Mouse (Mus musculus): ENCODE results near the gene Snrpb2. TPM values are rescaled to one million over a fixed set of nuclear protein-coding genes. Genes with fewer than 3 reads are reported as not detected.

Snrpb2 gene
- polyA plus RNA-seq, 1 experiment from 2014 or later = 48.7 TPM

DNA sequence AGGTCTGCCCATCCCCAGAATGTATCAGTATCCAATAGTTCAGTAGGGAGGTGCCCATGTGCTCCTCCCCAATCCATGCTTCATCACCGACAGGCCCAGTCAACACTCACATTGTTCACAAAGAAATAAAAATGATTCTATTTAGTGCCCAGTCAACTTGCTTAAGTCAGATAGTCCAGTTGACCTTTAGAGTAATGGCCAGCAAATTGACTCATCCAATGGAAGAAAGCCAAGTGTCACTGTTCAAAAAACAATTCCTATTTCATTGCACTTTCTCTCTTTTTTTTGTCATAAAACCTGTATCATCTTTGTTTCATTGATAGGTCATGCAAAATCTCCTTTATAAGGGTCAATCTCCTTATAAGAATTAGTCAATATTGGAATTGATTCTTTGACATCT is 21.2 kb upstream of the Snrpb2 start:
- H3K27ac ChIP-seq = no peak overlapping the region
- WGBS (ENCODE audit: insufficient replicate concordance) = 71% methylated on average over 1 of the region's 1 CpGs
- no peak overlapping the region for H3K4me2 ChIP-seq
- no peaks in the 10 kb centered on the region for H3K4me1 ChIP-seq
- H3K9ac ChIP-seq = no peak overlapping the region
- H3K4me3 ChIP-seq = no peak overlapping the region
- ATAC-seq = no peak
- H3K27me3 ChIP-seq (replicated peaks) = no peaks in the 10 kb centered on the region
- H3K36me3 ChIP-seq = no peaks in the 10 kb centered on the region
- no peaks in the 10 kb centered on the region for H3K9me3 ChIP-seq (replicated peaks)

- Histone ChIP-seq H3K27ac (no peak overlapping the region), H3K4me3 (no peak overlapping the region), H3K4me2 (no peak overlapping the region), H3K9ac (no peak overlapping the region), H3K9me3 (replicated peaks) (no peaks in the 10 kb centered on the region), H3K36me3 (no peaks in the 10 kb centered on the region), H3K4me1 (no peaks in the 10 kb centered on the region), H3K27me3 (replicated peaks) (no peaks in the 10 kb centered on the region)
- no peak for ATAC-seq
These were observed 7.6 kb upstream of the Snrpb2 start for GRCm38 (mm10) chr2:143055251-143055650.

DNA sequence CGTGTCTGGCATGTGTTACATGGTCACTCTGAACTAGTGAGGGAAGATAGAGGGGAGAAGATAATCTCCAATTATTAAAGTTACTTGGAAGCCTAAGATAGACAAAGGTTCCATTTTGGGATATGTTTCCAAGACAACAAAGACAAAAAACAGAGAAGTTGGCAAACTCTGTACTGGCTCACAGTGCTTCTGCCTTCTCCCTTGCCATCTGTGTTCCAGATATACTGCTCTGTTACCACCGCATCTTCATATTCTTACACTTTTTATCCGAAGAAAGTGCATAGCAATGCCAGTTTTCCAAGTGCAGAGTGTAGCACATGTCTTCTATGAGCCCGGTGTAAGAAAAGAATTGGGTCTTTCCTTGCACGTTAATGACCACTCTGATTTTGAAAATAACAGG is 6.1 kb upstream of the Snrpb2 start:
- Histone ChIP-seq H3K27ac (no peak overlapping the region), H3K27me3 (replicated peaks) (no peaks in the 10 kb centered on the region; the same call in 1 of the 2 replicates), H3K4me2 (no peak overlapping the region), H3K9ac (no peak overlapping the region), H3K9me3 (replicated peaks) (no peaks in the 10 kb centered on the region), H3K4me3 (no peak overlapping the region), H3K36me3 (no peaks in the 10 kb centered on the region), H3K4me1 (no peaks in the 10 kb centered on the region)
- WGBS (ENCODE audit: insufficient replicate concordance) = 56% methylated on average over 5 of the region's 5 CpGs
- no peak for ATAC-seq

GRCm38 (mm10) chr2:143062432-143062811 is 417 bp upstream of the Snrpb2 start:
- no peak overlapping the region for H3K27ac ChIP-seq
- H3K9me3 ChIP-seq (replicated peaks) = no peaks in the 10 kb centered on the region
- peak overlapping the region; percentile 85; the same call in 1 of the 2 replicates for H3K9ac ChIP-seq
- H3K27me3 ChIP-seq (replicated peaks) = no peaks in the 10 kb centered on the region; the same call in 1 of the 2 replicates
- H3K4me1 ChIP-seq = peaks cover 5% of the 10 kb centered on the region; the same call in 1 of the 2 replicates
- H3K4me2 ChIP-seq = peak overlapping the region; percentile 76
- peak overlapping the region; percentile 79 for H3K4me3 ChIP-seq
- ATAC-seq = no peak; the same call in 1 of the 2 replicates
- 50% methylated on average over 6 of the region's 6 CpGs for WGBS (ENCODE audit: insufficient replicate concordance)
- peaks cover 24% of the 10 kb centered on the region for H3K36me3 ChIP-seq

DNA sequence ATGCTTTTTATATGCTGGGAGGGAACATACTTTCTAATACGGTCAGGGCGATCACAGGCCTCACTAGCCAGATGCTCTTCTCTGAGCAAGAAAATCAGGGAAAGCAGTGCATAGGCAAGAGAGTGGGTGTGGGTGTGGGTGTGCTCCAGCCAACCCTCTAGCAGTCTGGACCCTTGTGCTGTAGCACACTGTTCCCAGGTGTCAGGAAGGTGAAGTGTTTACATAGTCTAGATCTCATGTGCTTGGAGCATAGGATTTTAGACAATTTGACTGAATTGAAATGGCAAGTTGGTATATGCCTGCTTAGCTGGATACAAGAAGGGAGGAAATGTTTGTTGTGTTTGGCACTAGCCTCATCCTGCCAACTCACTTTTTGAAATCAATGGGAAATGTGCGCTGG is 3.1 kb downstream of the Snrpb2 start:
- Histone ChIP-seq H3K4me2 (no peak overlapping the region), H3K27ac (no peak overlapping the region), H3K27me3 (replicated peaks) (no peaks in the 10 kb centered on the region; the same call in 1 of the 2 replicates), H3K9ac (no peak overlapping the region), H3K4me3 (no peak overlapping the region), H3K9me3 (replicated peaks) (no peaks in the 10 kb centered on the region), H3K36me3 (peaks cover 54% of the 10 kb centered on the region), H3K4me1 (peaks cover 5% of the 10 kb centered on the region; the same call in 1 of the 2 replicates)
- 87% methylated on average over 3 of the region's 3 CpGs for WGBS (ENCODE audit: insufficient replicate concordance)
- no peak for ATAC-seq

DNA sequence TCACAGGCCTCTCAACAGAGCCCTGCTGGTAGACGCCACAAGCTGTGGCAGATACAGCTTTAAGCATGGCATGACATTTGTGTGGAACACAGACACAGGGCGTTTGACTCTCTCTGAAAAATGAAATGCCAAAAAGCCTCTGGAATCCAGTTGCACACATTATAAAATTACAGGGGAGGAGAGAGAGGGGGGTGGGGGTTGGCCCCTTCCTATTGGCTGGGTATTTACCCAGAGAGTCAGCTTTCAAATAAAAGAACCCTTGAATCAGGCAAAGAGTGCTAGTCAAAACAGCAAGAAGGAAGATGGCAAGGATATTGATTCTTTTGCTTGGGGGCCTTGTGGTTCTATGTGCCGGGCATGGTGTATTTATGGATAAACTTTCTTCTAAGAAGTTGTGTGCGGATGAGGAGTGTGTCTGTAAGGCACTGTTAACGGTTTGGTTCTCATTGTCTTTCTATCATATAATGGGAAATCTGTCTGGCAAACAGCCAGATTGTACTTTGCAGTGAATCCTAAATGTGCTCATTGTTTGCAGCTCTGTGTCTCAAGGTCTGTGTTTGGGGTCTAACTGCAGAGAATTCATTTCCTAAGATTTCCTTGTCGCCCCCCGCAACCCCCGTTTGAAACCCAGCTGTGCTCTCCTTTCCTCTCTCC is 15.5 kb downstream of the Snrpb2 start, which contains the start of gene Otor:
TSS of gene Otor (plus strand) at position 276 of the 654 bp plus-strand sequence.
- no peak within 1 kb of the TSS for H3K4me2 ChIP-seq
- no peak for ATAC-seq
- WGBS (ENCODE audit: insufficient replicate concordance) = 61% methylated on average over 8 of the region's 8 CpGs

DNA sequence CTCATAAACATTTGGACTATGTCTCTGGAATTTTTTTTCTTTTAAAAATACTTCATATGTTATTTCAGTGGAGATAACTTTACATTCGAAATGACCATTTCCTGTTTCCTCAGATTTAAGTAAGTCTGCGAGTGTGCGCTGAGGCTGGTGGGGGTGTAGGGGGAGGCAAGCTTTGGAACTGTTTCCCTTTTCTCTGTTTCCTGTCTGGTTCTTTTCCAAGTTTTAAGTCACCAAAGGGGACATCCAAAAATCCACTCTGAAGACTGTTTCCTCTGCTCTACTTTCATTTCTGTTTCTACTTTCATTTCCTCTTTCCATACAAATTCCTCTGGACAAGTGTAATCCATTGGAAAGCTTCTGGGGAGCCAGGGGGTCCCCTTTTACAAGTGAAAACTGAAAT is 18.9 kb downstream of the Snrpb2 start:
- Histone ChIP-seq H3K4me1 (0 out of 2 replicates have a peak, but pooled peaks cover 6% of the 10 kb centered on the region), H3K27me3 (replicated peaks) (no peaks in the 10 kb centered on the region), H3K9ac (no peak overlapping the region), H3K9me3 (replicated peaks) (no peaks in the 10 kb centered on the region), H3K36me3 (no peaks in the 10 kb centered on the region), H3K4me2 (no peak overlapping the region), H3K4me3 (no peak overlapping the region), H3K27ac (no peak overlapping the region)
- 19% methylated on average over 3 of the region's 3 CpGs for WGBS (ENCODE audit: insufficient replicate concordance)
- ATAC-seq = no peak

More for the DNA sequence above, 15.5 kb downstream of the Snrpb2 start, which contains the start of gene Otor:
- H3K9ac ChIP-seq = no peak within 1 kb of the TSS
- no peaks in the 10 kb centered on the region for H3K36me3 ChIP-seq
- 0 out of 2 replicates have a peak, but pooled peaks cover 6% of the 10 kb centered on the region for H3K4me1 ChIP-seq
- no peaks in the 10 kb centered on the region for H3K27me3 ChIP-seq (replicated peaks)
- no peak within 1 kb of the TSS for H3K4me3 ChIP-seq
- no peak within 1 kb of the TSS for H3K27ac ChIP-seq
- no peaks in the 10 kb centered on the region for H3K9me3 ChIP-seq (replicated peaks)

GRCm38 (mm10) chr2:143084852-143085397 is 22.1 kb downstream of the Snrpb2 start:
- H3K4me1 ChIP-seq = 0 out of 2 replicates have a peak, but pooled peaks cover 6% of the 10 kb centered on the region
- H3K27me3 ChIP-seq (replicated peaks) = no peaks in the 10 kb centered on the region
- H3K36me3 ChIP-seq = no peaks in the 10 kb centered on the region
- no peaks in the 10 kb centered on the region for H3K9me3 ChIP-seq (replicated peaks)
- 49% methylated on average over 2 of the region's 2 CpGs for WGBS (ENCODE audit: insufficient replicate concordance)
- no peak for ATAC-seq
- no peak overlapping the region for H3K4me2 ChIP-seq
- no peak overlapping the region for H3K4me3 ChIP-seq
- no peak overlapping the region for H3K9ac ChIP-seq
- no peak overlapping the region for H3K27ac ChIP-seq

GRCm38 (mm10) chr2:143089866-143090265 is 27.0 kb downstream of the Snrpb2 start:
- Histone ChIP-seq H3K9me3 (replicated peaks) (no peaks in the 10 kb centered on the region), H3K9ac (no peak overlapping the region), H3K4me1 (no peaks in the 10 kb centered on the region), H3K36me3 (no peaks in the 10 kb centered on the region), H3K4me2 (no peak overlapping the region), H3K27ac (no peak overlapping the region), H3K4me3 (no peak overlapping the region), H3K27me3 (replicated peaks) (no peaks in the 10 kb centered on the region)
- no peak for ATAC-seq
- WGBS (ENCODE audit: insufficient replicate concordance) = 64% methylated on average over 8 of the region's 8 CpGs

GRCm38 (mm10) chr2:143093726-143094125 is 30.9 kb downstream of the Snrpb2 start:
- ATAC-seq = no peak
- H3K9ac ChIP-seq = no peak overlapping the region
- H3K4me1 ChIP-seq = no peaks in the 10 kb centered on the region
- H3K4me2 ChIP-seq = no peak overlapping the region
- H3K36me3 ChIP-seq = no peaks in the 10 kb centered on the region
- no peak overlapping the region for H3K4me3 ChIP-seq
- 30% methylated on average over 6 of the region's 6 CpGs for WGBS (ENCODE audit: insufficient replicate concordance)
- no peaks in the 10 kb centered on the region for H3K27me3 ChIP-seq (replicated peaks)
- no peak overlapping the region for H3K27ac ChIP-seq
- no peaks in the 10 kb centered on the region for H3K9me3 ChIP-seq (replicated peaks)

- Histone ChIP-seq H3K4me3 (no peak overlapping the region), H3K4me1 (no peaks in the 10 kb centered on the region), H3K9ac (no peak overlapping the region), H3K36me3 (no peaks in the 10 kb centered on the region), H3K27me3 (replicated peaks) (no peaks in the 10 kb centered on the region), H3K9me3 (replicated peaks) (no peaks in the 10 kb centered on the region), H3K27ac (no peak overlapping the region), H3K4me2 (no peak overlapping the region)
- ATAC-seq = no peak
- WGBS (ENCODE audit: insufficient replicate concordance) = 67% methylated on average over 6 of the region's 6 CpGs
These were observed 31.9 kb downstream of the Snrpb2 start for GRCm38 (mm10) chr2:143094761-143095160.

DNA sequence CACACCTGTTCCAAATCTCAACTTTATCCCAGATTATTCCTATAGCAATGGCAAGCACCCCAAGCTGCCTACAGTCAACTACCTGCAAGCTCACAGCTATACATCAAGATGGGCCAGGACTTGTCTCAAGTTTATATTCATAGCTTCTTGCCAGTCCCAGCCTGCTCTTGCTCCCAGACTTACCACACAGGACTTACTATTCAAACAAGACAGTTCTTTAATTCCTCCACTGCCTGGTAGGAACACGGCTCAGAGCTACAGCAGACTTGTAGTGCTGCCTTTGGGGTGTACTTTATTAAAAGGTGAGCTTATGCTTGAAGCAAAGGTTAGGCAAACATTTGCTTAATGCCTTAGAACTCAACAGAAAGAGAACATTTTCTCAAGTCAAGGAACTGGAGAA is 34.3 kb downstream of the Snrpb2 start:
- no peaks in the 10 kb centered on the region for H3K9me3 ChIP-seq (replicated peaks)
- 52% methylated on average over 1 of the region's 1 CpGs for WGBS (ENCODE audit: insufficient replicate concordance)
- H3K4me1 ChIP-seq = no peaks in the 10 kb centered on the region
- H3K4me2 ChIP-seq = no peak overlapping the region
- no peak overlapping the region for H3K27ac ChIP-seq
- no peak overlapping the region for H3K9ac ChIP-seq
- H3K27me3 ChIP-seq (replicated peaks) = no peaks in the 10 kb centered on the region
- ATAC-seq = no peak
- H3K4me3 ChIP-seq = no peak overlapping the region
- no peaks in the 10 kb centered on the region for H3K36me3 ChIP-seq

Data from liver, embryonic 12.5 days (tissue).